Mouse (Mus musculus) kidney, postnatal 25 days (tissue): ENCODE results near the gene Uckl1.

Experiments
- DNase-seq, 2 experiments: peaks; one replicate each; pipeline ENCODE4 v3.0.0; 2021; ENCODE audit warnings: mixed read lengths in 2 of 2

Gene Uckl1

DNA sequence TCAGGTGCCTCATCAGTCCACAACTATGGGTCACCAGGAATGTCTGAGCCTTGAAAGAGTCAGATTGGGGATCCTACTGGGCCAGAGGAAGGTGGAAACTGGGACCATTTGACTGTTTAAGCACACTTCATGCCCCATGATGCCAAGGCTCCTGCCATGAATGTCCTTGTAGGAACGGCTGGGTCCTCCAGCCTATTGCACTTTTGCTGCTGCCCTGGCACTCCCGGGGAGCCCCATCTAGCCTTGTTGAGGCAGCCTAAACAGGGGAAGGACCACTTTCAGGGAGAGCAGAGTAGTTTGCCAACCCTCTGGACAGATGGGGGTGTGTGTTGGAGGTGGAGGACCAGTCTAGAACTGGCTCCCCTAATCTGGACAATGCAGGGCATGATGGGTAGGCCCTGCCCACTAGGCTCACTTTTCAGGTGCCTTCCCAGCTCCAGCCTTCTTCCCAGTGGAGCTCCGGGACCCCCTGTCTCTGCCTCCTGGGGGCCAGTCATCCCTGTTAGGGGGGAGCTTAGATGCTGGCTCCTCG lies at the start of gene Uckl1:
TSS of gene Uckl1 (minus strand) at position 482 of the 532 bp plus-strand sequence.
- peak; percentile 1 to 29 for DNase-seq

DNA sequence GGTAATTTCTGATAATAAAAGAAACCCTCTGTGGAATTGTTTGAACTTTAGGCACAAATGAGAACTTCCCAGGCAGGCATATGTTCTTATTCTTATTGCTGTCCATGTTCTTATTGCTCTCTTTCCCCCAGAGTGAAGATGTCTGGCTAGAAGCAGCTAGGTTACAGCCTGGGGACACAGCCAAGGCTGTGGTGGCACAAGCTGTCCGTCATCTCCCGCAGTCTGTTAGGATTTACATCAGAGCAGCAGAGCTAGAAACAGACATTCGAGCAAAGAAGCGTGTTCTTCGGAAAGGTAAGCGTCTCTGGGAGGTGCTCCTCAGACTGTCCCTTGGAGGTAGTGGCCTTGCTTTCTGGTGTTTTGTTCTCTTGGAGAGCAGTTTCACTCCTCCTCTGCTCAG lies 47.9 kb upstream of the Uckl1 start:
- DNase-seq = no peak

DNA sequence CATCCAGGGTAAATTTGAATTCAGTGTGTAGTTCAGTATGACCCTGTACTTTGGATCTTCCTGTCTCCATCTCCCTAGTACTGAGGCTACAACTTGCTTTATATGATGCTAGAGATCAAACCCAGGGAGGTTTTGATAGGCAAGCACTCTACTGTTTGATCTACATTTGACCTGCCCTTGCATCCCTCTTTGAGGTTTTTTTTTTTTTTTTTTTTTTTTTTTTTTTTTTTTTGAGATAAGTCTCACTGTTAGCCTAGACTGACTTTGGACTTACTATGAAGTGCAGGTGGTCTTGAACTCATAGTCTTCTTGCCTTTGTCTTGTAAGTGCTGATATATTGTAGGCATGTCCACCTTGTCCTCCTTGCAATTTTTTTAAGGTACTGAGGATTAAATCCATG lies 43.8 kb upstream of the Uckl1 start:
- DNase-seq = no peak

DNA sequence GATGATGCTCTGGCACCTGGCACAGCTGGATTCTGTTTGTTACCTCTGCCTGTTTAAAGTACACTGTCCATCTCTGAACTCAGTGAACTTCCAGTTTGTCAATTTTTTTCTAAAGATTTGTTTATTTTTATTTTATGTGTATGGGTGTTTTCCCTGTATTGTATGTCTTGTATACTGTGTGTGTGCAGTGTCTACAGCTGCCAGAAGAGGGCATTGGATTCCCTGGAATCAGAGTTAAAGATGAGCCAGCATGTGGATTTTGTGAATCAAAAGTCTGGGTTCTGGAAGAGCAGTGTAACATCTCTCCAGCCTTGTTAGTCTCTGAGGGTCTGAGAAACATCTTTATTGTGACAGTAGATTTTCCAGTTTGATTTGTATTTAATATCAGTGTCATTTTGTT lies 38.7 kb upstream of the Uckl1 start:
- DNase-seq = peak in 1 of 2 experiments; percentile 57

DNA sequence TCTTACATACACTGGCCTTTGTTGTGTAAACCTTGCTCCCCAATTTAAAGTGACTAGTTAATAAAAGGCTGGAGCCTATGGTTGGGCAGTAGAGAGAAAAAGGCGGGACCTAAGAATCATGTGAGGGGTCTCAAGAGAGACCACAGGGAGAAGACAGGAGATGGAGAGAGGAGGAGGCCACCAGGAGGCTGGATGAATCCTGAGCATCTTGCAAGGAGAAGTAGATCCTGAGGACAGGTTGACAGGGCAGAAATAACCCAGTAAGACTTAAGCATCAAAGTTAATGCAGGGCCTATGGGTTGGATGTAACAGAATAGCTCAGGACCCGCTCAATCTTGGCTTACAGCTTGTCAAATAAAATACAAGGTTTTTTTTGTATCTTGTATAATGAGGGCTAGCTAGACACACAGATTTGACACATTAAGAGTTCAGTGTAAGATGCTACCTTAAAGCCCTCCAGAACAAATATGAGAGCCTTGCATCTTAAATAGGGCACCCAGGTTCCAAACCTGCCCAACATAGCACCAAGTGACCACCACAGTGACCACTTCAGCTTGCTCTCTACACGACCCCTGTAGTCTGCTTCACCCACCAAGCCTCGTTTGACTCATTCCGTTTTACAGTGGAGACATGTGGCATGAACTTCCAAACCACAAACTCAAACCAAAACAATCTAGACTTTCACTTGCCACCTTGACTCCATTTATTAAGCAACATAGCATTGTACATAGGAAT lies 34.2 kb upstream of the Uckl1 start:
- no peak for DNase-seq

DNA sequence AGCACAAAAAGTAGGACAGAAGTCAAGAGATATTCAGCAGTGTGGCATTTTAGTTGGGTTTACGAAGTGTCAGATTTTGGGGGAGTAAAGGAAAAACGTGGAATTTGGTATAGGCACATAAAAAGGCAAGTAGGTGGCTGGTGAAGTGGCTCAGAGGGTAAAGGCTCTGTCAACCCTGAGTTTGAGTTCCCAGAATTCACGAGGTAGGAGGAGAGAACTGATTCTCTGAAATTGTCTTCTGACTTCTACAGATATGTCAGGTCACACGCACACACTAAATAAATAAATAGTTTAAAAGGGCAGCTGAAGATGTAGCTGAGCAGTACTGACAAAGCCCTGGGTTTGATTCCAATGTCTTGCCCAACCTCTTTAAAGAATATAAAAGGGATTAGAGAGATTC lies 17.7 kb upstream of the Uckl1 start:
- no peak for DNase-seq

DNA sequence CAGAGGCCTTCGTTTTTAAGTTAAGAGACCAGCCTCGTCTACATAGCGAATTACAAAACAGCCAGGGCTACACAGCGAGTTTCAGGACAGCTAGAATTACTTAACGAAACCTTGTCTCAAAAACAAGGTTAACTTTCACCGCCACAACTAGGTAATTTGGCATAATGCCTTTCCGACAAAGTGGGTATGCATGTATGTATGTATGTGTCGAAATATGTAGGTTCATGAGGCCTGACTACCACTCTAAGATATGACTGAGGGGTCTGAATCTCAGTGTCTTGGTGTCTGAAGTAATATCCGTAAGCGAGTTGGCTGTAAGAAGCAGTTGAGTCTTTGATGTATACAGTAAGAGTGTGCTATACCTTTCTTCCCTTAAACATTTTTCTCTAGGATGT lies 17.1 kb upstream of the Uckl1 start:
- peak in 1 of 2 experiments; percentile 20 for DNase-seq

DNA sequence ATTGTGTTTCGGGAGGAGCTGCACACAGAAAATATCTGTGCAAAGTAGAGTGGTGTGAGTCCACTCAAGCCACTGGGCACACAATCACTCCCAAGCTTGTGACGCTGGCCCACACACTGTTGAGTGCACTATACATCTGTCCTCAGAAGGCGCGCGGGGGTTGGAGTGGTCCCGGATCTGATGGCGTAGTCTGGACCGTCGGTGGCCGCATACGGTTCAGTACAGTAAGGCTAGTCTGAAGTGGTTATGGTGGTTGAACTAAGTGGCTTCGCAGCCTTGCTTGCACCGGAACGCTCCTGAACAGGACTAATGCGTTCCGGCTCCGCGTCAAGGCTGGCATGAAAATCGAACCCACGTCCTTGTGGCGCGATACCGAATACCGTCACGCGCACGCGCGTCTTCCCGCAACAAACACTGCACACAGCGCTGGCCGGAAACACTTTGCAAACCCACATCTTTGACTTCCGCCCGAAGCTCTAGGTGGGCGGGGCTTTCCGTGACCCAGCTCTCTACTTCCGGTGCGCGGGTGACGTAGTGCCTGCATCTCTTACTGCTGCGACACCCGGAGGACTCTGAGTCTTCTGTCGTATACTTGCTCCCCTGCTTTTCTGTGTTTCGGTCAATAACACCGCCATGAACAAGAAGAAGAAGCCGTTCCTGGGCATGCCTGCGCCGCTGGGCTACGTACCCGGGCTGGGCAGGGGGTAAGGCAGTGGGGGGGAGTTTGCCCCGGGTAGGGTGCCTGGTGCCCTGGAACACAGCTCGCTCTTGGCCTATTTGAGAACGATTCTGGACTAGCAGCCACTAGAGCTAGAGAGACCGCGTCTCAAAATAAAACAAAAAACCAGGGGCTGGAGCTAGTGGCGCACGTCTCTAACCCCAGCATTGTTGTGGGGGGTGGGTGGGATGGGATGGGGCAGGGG lies 16.4 kb upstream of the Uckl1 start:
- DNase-seq = peak; percentile 98 to 99

DNA sequence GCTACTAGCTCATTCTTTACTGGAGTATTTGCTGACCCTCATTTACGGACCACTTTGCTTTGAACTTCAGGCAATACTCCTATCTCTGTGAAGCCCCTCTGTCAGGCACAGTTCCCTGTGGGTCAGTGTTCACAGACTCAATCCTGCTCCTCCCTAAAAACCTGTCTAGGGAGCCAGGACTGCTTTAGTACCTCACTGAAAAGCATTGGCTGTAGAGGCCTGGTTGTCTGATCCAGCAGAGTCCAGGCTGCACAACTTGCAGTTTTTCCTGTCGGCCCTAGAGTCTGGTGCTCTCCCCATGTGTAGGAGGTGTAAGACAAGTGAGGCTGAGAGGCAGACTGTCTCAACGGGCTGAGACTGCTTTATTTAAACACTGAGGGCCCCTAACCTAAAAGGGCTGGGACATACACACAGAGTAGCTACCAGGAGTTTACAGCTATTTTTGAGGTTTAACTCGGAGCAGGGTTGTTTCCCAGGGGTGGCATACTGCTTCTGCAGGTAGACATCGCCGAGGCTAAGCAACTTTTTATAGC lies 15.6 kb upstream of the Uckl1 start:
- DNase-seq = peak in 1 of 2 experiments; percentile 33

DNA sequence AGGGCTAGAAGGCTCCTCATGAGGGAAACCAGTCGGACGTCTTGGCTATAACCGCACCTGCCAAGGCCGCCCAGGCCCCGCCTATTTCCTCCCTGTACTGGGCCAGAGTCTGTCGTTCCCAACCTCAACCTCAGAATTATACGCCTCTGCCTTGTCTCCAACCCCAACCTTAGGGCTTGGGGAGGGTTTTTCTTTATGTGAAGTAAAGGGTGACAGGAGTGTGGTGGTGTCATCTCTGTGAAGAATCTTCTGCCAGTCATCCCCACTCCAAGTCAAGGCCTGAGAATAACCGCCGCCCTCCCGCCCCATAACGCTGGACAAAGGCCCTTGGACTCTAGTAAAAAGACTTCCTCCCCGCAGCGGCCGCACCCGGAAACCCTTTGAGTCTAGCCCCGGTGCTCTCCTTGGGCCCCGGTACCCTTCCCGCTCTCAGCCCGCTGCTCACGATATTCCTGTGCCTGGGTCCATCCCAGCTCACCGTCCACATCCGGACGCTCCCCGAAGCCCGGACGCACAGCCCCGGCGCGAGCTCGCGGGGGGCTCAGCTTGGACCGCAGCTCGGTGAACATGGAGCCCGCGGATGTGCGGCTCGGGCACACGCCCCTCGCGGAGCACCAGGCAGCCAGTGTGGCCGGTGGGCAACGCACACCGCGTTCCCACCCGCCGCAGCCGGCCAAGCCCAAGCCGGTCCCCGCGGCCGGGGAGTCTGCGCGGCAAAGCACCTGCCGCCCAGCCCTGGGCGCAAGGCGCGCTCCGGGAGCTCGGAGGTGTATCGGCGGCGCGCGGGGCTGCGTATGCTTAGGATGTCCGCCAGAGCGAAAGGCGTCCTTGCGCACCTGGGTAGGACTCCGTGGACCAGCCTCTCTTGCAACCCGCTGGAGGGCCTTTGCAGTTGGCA lies 14.0 kb upstream of the Uckl1 start, which contains the start of gene Samd10:
TSS of gene Samd10 (minus strand) at position 759 of the 898 bp plus-strand sequence.
- DNase-seq = peak; percentile 75 to 90

DNA sequence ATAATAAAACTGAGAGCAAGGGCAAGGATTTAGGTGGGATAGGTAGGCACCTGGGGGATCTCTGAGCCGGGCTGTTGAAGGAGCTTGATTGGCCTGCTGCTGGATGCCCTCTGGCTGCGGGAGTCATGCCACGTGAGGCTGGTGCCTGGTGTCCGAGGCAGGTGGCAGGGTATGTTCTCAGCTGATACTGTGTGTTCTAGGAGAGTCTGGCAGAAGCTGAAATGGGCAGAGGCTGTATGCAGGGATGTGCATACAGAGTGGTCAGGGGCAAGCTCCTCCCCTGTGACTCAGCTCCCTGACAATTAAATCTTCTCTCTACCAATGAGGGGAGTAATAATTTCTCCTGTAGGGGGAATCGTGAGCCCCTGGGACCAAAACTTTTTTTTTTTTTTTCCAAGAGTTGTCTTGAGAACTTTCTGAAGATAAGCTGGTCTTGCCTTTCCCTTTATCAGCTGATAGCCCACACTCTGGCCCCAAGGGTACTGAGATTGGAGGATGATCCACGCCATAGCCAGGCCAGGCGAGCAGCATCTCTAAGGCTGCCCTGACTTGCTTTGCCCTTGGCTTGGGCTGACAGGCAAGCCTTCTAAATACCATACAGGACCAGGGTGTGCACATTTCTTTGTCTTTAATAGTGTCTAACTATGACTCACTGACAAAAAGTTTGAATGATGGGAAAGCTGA lies 12.8 kb upstream of the Uckl1 start:
- DNase-seq = peak in 1 of 2 experiments; percentile 44

DNA sequence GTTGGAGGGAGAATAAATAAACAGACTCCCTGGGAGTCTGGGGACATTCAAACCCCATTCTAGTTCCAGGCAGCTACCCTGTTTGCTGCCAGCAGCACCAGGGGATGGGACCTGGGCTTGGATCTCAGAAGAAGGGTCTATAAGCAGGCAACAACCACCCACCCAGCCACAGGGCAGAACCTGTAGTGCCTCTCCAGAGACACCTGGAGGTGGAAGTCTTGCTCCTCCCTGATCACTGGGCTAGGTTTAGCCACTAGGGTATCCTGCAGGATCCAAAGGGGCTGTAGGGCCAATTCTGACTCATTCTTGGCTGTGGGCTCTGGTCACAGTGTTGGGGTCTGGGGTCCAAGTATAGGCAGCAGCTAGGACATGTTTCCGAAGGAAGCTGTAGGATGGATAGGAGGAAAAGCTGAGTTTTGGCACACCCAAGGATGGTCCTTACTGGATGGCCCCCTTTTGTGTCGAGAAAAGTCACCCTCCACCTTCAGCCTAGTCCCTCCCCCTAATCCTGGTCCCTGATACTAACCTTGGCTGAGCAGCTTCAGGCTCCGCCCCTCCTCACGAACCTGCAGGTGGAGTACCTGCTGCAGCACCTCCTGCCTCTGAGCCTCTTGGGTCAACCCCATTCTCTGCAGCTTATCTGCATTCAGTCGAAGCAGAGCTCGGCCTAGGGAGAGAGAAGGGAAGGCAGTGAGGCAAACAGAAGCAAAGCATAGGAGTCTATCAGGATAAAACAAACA lies 11.7 kb upstream of the Uckl1 start:
- DNase-seq = peak in 1 of 2 experiments; percentile 52

DNA sequence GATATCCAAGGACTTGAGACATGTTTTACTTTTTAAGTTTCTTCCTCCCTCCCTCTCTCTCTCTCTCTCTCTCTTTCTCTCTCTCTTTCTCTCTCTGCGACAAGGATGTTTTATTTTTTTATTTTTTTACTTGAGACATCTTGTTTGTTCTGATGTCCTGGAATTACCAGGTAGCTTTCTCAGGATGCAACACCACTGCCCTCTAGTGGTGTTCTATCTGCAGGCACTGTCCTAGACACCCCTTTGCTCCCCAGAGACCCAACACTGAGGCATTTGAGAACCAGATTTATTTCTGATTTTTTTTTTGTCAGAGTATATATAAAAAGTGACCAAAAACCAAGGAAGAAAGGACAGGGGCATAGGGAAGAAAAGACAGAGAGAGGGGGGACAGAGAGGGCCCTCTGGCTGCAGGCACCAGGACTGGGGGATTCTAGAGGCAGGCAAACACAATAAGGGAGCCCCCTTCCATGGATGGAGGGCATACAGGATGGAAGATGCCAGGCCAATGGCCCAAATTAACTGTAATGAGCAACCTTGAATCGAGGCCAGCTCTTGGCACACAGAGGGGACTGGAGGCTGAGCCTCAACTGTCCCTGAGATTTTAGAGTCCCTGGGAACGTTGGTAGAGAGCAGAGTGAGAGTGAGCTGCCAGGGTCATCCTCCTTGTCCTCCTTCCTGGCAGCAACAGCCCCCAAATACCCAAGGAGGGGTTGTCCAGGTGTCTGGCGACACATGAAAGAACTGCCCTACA lies 10.4 kb upstream of the Uckl1 start:
- DNase-seq = peak; percentile 59 to 71

DNA sequence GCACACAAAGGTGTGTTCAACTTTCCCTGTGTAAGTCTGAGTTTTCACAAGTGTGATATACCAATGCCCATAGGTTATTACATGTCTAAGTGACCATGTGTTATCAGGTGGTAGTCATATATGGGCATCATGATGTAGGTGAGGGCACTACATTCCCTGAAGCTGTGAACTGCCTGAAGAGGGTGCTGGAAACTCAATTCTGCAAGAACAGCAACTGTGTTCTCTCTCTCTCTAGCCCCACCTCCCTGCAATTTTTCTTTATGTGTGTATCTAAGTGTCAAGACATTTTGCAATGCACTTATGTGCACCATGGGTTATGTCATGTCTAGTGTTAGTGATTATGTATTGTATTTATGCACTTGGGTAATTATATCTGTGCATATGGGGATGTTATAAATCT lies 9.2 kb upstream of the Uckl1 start:
- DNase-seq = no peak

DNA sequence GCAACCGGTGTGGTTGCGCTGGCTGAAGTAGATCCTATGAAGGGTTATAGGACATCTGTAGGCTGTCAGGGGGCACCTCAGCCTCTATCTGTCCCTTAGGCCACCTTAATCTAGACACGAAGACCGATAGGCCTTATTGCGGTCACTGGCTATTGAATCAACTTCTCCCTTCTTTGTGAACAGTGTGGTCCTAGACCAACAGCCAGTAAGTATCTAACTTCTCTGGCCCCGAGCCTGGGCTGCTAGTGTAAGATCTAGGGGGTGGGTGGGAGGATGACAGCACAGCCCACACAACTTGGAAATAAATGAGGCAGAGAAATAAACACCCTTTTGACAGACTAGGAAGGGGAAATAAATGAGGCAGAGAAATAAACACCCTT lies 8.3 kb upstream of the Uckl1 start:
- DNase-seq = peak in 1 of 2 experiments; percentile 39

DNA sequence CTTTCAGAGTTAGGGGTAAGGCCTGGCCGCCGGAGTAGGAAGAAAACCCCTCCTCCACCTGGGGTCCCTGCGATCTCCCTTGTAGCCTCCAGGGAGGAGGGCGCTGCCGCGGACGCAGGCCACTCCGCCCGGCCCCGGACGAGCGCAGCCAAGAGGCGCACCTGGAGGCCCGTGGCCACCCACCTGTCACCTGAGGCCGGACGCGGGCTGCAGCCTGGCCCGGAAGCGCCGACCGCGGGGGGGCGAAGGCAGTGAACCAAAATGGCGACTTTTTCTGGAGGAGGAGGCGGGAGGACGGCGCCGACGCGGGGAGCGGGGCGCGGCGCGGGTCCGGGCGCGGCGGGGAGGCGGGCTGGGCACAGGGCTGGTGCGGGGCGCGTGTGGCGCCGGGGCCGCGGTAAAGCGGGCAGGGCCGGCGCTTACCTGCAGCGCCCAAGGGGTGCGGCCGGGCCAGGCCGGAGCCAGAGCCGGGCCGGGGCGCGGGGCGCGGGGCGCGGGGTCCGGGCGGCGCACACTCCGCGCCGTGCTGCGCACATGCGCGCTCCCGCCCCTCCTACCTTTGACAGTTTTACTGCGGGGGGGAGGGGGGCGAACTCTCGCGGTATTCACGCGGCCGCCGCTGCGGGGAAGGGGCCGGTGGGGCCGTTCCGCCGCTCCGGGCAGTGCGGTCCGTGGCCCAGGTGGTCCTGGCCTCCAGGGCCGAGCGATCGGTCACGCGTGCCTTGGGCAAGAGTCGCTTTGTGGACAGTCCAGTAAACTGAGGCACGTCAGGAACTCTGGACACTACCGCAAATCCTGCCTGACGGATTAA lies 7.7 kb upstream of the Uckl1 start, which contains the start of gene Zfp512b:
TSS of gene Zfp512b (minus strand) at position 573 of the 811 bp plus-strand sequence.
- peak; percentile 64 to 86 for DNase-seq

DNA sequence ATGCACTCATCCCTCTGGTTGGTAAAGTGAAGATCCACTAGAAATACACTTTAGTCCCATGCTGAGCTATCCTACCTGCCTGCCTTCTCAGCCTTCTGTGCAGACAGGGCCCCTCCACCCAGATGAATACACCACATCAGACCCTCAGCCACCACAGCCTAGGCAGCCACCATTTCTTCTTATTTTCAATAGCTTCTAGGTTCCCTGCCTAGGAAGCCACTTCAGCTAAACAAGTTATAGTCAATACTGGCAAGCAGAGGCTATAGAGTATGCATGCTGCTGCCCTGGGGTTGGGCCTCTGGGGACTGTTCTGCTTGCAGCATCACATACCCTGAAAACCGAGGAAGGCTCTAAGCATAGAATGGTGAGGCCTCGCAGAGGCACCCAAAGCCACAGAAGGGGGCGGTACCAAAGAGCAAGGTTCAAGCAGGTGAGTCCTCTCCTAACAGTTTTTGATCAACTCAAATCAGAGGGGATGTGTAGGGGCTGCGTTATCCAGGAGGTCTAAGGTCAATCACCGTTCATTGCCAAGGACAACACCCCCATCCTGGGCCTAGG lies 6.9 kb upstream of the Uckl1 start, which contains the start of gene Prpf6:
TSS of gene Prpf6 (plus strand) at position 341 of the 558 bp plus-strand sequence.
- DNase-seq = peak; percentile 41 to 47

DNA sequence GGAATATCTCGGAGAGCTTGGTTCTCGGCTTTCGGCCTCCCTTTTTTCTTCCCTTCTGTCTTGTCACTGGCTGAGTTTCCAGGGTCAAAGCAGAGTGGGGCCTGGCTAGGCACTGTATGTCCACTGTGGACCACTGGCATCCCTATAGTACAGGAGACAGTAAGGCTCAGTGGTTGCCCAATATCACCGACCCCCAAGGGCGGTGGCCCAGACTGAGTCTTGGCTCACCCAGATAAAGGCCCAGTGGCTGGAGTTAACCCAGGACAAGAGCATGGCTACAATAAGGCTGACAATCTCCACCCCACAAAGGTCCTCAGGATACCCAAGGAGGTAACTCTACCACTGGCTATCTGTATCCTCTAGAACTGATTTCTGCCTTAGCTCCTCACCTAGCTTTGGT lies 5.8 kb upstream of the Uckl1 start:
- peak in 1 of 2 experiments; percentile 29 for DNase-seq

DNA sequence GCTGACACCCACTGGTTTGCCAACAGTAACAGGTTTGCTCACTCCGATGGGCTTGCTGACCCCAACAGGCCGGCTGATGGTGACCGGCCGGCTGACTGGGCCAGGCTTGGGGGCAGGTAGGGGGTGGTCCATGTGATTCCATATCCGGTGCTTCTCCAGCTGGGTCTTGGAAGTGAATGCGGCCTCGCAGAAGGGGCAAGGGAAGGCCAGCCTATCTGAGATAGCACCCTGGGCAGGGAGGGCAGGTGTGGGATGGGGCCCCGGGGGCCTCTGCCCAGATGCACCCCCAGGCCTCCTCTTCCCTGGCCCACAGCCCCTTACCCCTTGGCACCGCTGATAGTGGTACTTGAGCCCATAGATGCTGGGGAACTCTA lies 5.0 kb upstream of the Uckl1 start:
- peak in 1 of 2 experiments; percentile 33 for DNase-seq
